Mouse (Mus musculus) E14TG2a.4 (cell line): ENCODE measurements around the gene Man1c1.

Experiments
- CTCF ChIP-seq: conservative IDR thresholded peaks from 2 replicates; pipeline ENCODE4 v1.5.1; 2014; ENCODE audit warnings: low read length
- NANOG ChIP-seq: IDR thresholded peaks from 2 replicates; pipeline ENCODE4 v1.6.1; 2014; ENCODE audit warnings: borderline replicate concordance, low read length, mixed read lengths

- TF ChIP-seq CTCF (no peak), NANOG (no peak)
These were observed 112.5 kb downstream of the Man1c1 start for GRCm38 (mm10) chr4:134591506-134592061.
